Mouse (Mus musculus) cerebellum, adult 9-10 months (tissue): ENCODE measurements around the gene Sec61g.
"Not testable (repeated sequence)": the region's sequence is repeated elsewhere in the genome, so short reads cannot be mapped to it uniquely, and the experiment has no call there.

Experiments used
- DNase-seq: peaks from one replicate; pipeline ENCODE4 v3.0.0; 2022

Sec61g gene

GRCm38 (mm10) chr11:16508052-16508654 is at the start of gene Sec61g:
Gene Sec61g (minus strand): TSS chr11:16508484.
- DNase-seq: peak; percentile 92

- DNase-seq: no peak
Measured at GRCm38 (mm10) chr11:16546421-16547163, 38.3 kb upstream of the Sec61g start.

GRCm38 (mm10) chr11:16537379-16537778 is 29.1 kb upstream of the Sec61g start:
- no peak for DNase-seq

GRCm38 (mm10) chr11:16534582-16535553 is 26.6 kb upstream of the Sec61g start:
- DNase-seq: no peak

GRCm38 (mm10) chr11:16532877-16533276 is 24.6 kb upstream of the Sec61g start:
- DNase-seq: no peak

GRCm38 (mm10) chr11:16528909-16529308 is 20.6 kb upstream of the Sec61g start:
- no peak for DNase-seq

- no peak for DNase-seq
Measured at GRCm38 (mm10) chr11:16528391-16528790, 20.1 kb upstream of the Sec61g start.

- no peak for DNase-seq
Measured at GRCm38 (mm10) chr11:16527743-16528142, 19.5 kb upstream of the Sec61g start.

GRCm38 (mm10) chr11:16526467-16526866 is 18.2 kb upstream of the Sec61g start:
- no peak for DNase-seq

- DNase-seq: no peak
Measured at GRCm38 (mm10) chr11:16525724-16526123, 17.4 kb upstream of the Sec61g start.

GRCm38 (mm10) chr11:16524917-16525640 is 16.8 kb upstream of the Sec61g start:
- peak; percentile 27 for DNase-seq

GRCm38 (mm10) chr11:16515081-16515480 is 6.8 kb upstream of the Sec61g start:
- DNase-seq: not testable (repeated sequence)

GRCm38 (mm10) chr11:16514221-16514620 is 5.9 kb upstream of the Sec61g start:
- not testable (repeated sequence) for DNase-seq

GRCm38 (mm10) chr11:16507385-16508051 is 766 bp downstream of the Sec61g start:
- no peak for DNase-seq

- no peak for DNase-seq
Measured at GRCm38 (mm10) chr11:16505999-16506398, 2.3 kb downstream of the Sec61g start.

GRCm38 (mm10) chr11:16503150-16503549 is 5.1 kb downstream of the Sec61g start:
- DNase-seq: no peak

GRCm38 (mm10) chr11:16502744-16503143 is 5.5 kb downstream of the Sec61g start:
- DNase-seq: no peak

GRCm38 (mm10) chr11:16498756-16499680 is 9.3 kb downstream of the Sec61g start:
- DNase-seq: no peak
